Mouse (Mus musculus) myocyte (in vitro differentiated cells): ENCODE measurements around the gene Vcpkmt. TPM values are rescaled to one million over a fixed set of nuclear protein-coding genes. Genes with fewer than 3 reads are reported as not detected.

Experiments
- H3K27me3 ChIP-seq: one replicate; pipeline ENCODE4 v1.6.1; 2011; ENCODE audit not compliant: control insufficient read depth, insufficient read depth, insufficient read length
- H3K36me3 ChIP-seq: one replicate; pipeline ENCODE4 v1.6.1; 2011; ENCODE audit not compliant: control insufficient read depth, insufficient read depth
- H3K4me2 ChIP-seq: one replicate; pipeline ENCODE4 v1.6.1; 2011; ENCODE audit warnings: low read depth, control low read depth
- H3K4me3 ChIP-seq: one replicate; pipeline ENCODE4 v1.5.1; 2011; ENCODE audit warnings: mild to moderate bottlenecking, control low read depth, moderate library complexity
- H3K79me2 ChIP-seq: one replicate; pipeline ENCODE4 v1.6.1; 2011; ENCODE audit not compliant: control insufficient read depth, insufficient read depth
- H3ac ChIP-seq: one replicate; pipeline ENCODE4 v1.6.1; 2011; ENCODE audit not compliant: control insufficient read depth, insufficient read length
- CEBPB ChIP-seq: IDR thresholded peaks from 2 replicates; pipeline ENCODE4 v1.6.1; 2011; ENCODE audit warnings: mild to moderate bottlenecking, moderate library complexity; ENCODE audit not compliant: poor library complexity, insufficient read depth, severe bottlenecking
- E2F4 ChIP-seq: IDR thresholded peaks from one replicate; pipeline ENCODE4 v1.6.1; 2011; ENCODE audit warnings: mild to moderate bottlenecking, control low read depth, moderate library complexity; ENCODE audit not compliant: insufficient read depth
- MAX ChIP-seq: IDR thresholded peaks from one replicate; pipeline ENCODE4 v1.6.1; 2011; ENCODE audit warnings: low read depth, mild to moderate bottlenecking, control low read depth
- MYOD1 ChIP-seq, 3 experiments: IDR thresholded peaks; one replicate each; pipeline ENCODE4 v1.6.1; 2011; ENCODE audit warnings: control low read depth in 2 of 3, low read depth in 2 of 3, mild to moderate bottlenecking in 2 of 3, moderate library complexity in 1 of 3; ENCODE audit not compliant: insufficient read length in 2 of 3, control insufficient read depth in 1 of 3
- MYOG ChIP-seq, 3 experiments: IDR thresholded peaks; one replicate each; pipeline ENCODE4 v1.6.1; 2011; ENCODE audit warnings: control low read depth in 2 of 3, low read depth in 2 of 3, mild to moderate bottlenecking in 2 of 3; ENCODE audit not compliant: insufficient read length in 2 of 3, control insufficient read depth in 1 of 3, insufficient read depth in 1 of 3
- POLR2A ChIP-seq: IDR thresholded peaks from one replicate; pipeline ENCODE4 v1.6.1; 2011; ENCODE audit warnings: low read depth, mild to moderate bottlenecking, control low read depth, moderate library complexity; ENCODE audit not compliant: insufficient read length
- POLR2AphosphoS2 ChIP-seq: IDR thresholded peaks from one replicate; pipeline ENCODE4 v1.6.1; 2011; ENCODE audit warnings: low read depth, control low read depth; ENCODE audit not compliant: insufficient read length
- REST ChIP-seq: IDR thresholded peaks from one replicate; pipeline ENCODE4 v1.6.1; 2011; ENCODE audit warnings: mild to moderate bottlenecking, control low read depth, moderate library complexity; ENCODE audit not compliant: insufficient read depth, insufficient read length
- SRF ChIP-seq: IDR thresholded peaks from one replicate; pipeline ENCODE4 v1.6.1; 2011; ENCODE audit warnings: low read depth; ENCODE audit not compliant: control insufficient read depth, insufficient read length
- TCF12 ChIP-seq: IDR thresholded peaks from one replicate; pipeline ENCODE4 v1.6.1; 2011; ENCODE audit warnings: mild to moderate bottlenecking, control low read depth; ENCODE audit not compliant: poor library complexity, insufficient read depth, severe bottlenecking
- TCF3 ChIP-seq: IDR thresholded peaks from one replicate; pipeline ENCODE4 v1.6.1; 2011; ENCODE audit warnings: low read depth, control low read depth; ENCODE audit not compliant: insufficient read length
- USF1 ChIP-seq: IDR thresholded peaks from one replicate; pipeline ENCODE4 v1.6.1; 2011; ENCODE audit warnings: low read depth, mild to moderate bottlenecking, control low read depth, moderate library complexity
- polyA plus RNA-seq: library from polyadenylated mRNA; unstranded; fragments of >200 nt; fragmentation: generic; extraction: Trizol; gene quantifications from one replicate; pipeline ENCODE4 v1.2.1, GENCODE M21; 2012; ENCODE audit warnings: missing spikeins

Gene Vcpkmt
- polyA plus RNA-seq, 1 experiment = 14.6 TPM

DNA sequence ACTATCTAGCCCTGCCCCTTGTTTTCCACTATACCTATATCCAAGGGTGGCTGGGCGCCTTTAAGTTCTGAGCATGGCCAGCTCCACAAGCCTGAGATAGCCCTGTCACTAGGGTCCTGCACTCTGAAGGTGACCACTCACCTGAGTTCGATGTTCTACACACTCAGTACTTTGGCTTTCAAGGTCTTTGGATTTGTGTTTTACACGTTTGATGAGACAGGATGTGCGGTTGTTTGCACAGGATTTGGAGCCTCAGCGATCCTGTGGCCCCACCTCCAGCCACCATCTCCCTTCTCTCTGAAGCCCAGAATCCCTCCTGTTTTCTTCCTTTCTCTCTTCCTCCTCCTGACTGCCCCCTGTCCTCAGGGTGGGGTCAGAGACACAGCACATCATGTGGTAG lies 49.6 kb downstream of the Vcpkmt start:
- Histone ChIP-seq H3K36me3 (no peaks in the 10 kb centered on the region), H3K4me3 (no peak overlapping the region), H3K79me2 (no peaks in the 10 kb centered on the region), H3K4me2 (no peak overlapping the region), H3K27me3 (no peaks in the 10 kb centered on the region), H3ac (no peak overlapping the region)
- no peak for TF ChIP-seq POLR2A
- TF ChIP-seq POLR2AphosphoS2 = no peak
- TF ChIP-seq TCF3 = no peak
- TF ChIP-seq TCF12 = no peak
- no peak for TF ChIP-seq E2F4
- no peak for TF ChIP-seq REST
- TF ChIP-seq MYOD1 (IDR thresholded peaks at IDR 0.05; ENCODE audit: control insufficient read depth in 1 of 3, insufficient read length in 2 of 3, low read depth in 2 of 3) = no peak
- TF ChIP-seq MAX = no peak

DNA sequence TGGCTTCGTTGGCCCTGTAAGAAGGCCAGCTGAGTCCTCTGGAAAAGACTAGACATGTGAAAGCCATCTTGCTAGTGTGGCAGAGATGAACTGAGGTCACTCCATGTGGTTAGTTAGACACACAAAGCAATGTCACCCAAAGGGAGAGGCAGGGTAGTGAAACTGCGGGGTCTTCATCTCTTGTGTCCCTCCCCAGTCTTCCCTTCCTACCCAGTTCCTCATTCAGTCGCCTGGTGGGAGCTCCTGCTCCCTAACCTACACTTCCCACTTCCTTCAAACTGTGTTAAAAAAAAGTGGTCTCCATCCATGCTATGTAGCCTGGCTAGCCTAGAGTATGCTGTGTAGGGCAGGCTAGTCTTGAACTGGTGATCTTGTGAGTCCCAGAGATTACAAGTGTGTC lies 50.3 kb downstream of the Vcpkmt start:
- no peaks in the 10 kb centered on the region for H3K79me2 ChIP-seq
- H3ac ChIP-seq = no peak overlapping the region
- H3K36me3 ChIP-seq = no peaks in the 10 kb centered on the region
- TF ChIP-seq USF1 = no peak
- no peak for TF ChIP-seq REST
- no peak for TF ChIP-seq E2F4
- no peak for TF ChIP-seq TCF3
- no peak for TF ChIP-seq MAX
- TF ChIP-seq MYOG (IDR thresholded peaks at IDR 0.05; ENCODE audit: control insufficient read depth in 1 of 3, insufficient read depth in 1 of 3, insufficient read length in 2 of 3, low read depth in 2 of 3) = no peak
- TF ChIP-seq SRF = no peak
- TF ChIP-seq MYOD1 (IDR thresholded peaks at IDR 0.05; ENCODE audit: control insufficient read depth in 1 of 3, insufficient read length in 2 of 3, low read depth in 2 of 3) = no peak
- TF ChIP-seq CEBPB = no peak
- TF ChIP-seq POLR2AphosphoS2 = no peak
- no peak for TF ChIP-seq TCF12
- no peak for TF ChIP-seq POLR2A
- no peak overlapping the region for H3K4me3 ChIP-seq
- no peak overlapping the region for H3K4me2 ChIP-seq
- H3K27me3 ChIP-seq = no peaks in the 10 kb centered on the region

DNA sequence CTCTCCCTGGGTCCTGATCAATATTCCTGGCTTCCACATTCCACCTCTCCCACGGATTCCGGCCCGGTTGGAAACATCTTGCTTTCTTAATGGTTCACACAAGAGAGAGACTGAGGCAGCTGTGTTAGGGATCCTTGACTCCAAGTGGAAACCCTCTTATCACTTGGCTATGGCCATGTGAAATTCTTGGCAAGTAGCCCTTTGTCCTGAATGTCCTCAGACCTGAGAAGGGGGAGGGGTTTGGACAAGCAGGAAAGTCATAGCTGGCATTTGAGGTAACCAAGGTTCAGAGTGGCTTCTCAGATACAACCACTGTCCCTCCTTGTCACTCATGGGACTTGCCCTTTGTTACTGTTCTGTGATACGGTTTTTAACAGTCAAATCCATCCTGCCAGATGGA lies 50.7 kb downstream of the Vcpkmt start:
- H3K4me3 ChIP-seq = no peak overlapping the region
- H3K36me3 ChIP-seq = no peaks in the 10 kb centered on the region
- no peaks in the 10 kb centered on the region for H3K79me2 ChIP-seq
- TF ChIP-seq POLR2AphosphoS2 (no peak), TCF12 (no peak), E2F4 (no peak), POLR2A (no peak), USF1 (no peak), CEBPB (no peak), REST (no peak), MAX (no peak), MYOD1 (IDR thresholded peaks at IDR 0.05; ENCODE audit: control insufficient read depth in 1 of 3, insufficient read length in 2 of 3, low read depth in 2 of 3) (no peak), MYOG (IDR thresholded peaks at IDR 0.05; ENCODE audit: control insufficient read depth in 1 of 3, insufficient read depth in 1 of 3, insufficient read length in 2 of 3, low read depth in 2 of 3) (no peak), SRF (no peak), TCF3 (no peak)
- H3K4me2 ChIP-seq = no peak overlapping the region
- H3ac ChIP-seq = no peak overlapping the region
- no peaks in the 10 kb centered on the region for H3K27me3 ChIP-seq

DNA sequence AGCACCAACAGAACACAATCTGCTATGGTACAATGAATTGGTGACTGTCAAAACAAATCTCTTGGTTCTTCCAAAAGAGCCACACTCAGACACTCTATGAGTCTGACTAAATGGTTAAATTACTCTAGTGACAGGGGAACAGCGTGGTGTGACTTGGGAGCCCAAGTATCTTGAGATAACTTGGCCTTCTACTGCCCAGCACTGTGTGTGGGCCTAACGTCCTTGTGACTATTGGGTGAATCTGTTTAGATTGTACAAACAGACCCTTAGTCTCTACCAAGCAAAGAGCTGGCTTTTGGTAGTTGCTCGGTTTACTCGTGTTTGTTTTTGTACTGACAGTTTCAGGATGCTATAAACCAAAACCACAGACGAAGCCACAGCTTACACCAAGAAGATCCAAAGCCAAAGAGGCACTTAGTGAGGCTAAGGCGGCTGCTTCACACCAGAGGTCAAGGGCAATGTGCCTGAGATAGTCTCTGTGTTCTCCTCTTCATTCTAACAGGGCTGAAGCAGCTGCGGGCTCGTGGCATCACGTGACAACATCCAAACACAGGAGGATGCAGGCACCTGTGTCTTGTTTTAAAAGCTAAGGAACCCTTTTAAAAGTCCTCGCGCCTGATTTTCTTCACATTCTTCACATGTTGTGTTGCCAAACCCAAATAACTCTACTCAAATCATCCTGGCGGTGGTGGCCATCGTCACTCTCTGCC lies 53.0 kb downstream of the Vcpkmt start:
- Histone ChIP-seq H3K36me3 (no peaks in the 10 kb centered on the region), H3K79me2 (no peaks in the 10 kb centered on the region), H3K4me3 (no peak overlapping the region), H3ac (no peak overlapping the region), H3K27me3 (no peaks in the 10 kb centered on the region), H3K4me2 (no peak overlapping the region)
- no peak for TF ChIP-seq MYOD1 (IDR thresholded peaks at IDR 0.05; ENCODE audit: control insufficient read depth in 1 of 3, insufficient read length in 2 of 3, low read depth in 2 of 3)
- no peak for TF ChIP-seq E2F4
- TF ChIP-seq SRF = no peak

DNA sequence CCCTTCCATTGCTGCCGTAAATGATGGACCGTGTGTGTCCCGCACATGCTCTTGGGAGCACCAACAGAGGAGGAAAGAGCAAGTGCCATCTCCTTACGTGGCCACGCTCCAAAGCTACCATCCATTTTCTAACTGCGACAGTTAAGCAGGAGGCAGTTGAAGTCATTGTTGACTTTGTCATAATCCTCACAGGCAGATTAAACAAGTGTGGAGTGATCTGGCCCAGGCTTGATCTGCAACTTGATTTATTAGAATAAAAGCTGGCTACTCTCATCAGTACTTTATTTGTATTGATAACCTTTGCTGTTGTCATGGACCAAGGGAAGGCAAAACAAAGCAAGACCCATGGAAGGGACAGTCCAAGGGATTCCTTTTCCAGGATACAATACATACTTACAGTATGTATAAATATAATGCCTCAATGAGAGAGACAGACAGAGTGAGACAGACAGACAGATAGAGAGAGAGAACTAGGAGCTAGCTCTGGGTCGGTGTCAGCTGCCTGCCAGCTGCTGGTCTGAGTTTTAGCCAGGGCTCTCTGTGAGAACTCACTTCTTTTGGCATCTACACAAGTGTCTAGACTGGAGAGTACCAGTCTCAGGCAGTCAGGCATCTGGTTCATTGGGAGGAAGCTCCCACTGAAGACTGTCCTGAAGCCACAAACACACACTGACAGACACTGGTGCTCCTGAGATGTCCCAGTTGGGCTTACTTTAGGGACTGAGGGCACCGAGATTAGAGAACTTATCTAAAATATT lies 54.4 kb downstream of the Vcpkmt start:
- TF ChIP-seq POLR2A = no peak
- TF ChIP-seq MYOD1 (IDR thresholded peaks at IDR 0.05; ENCODE audit: control insufficient read depth in 1 of 3, insufficient read length in 2 of 3, low read depth in 2 of 3) = peak in 1 of 3 experiments; percentile 10
- peak in 1 of 3 experiments; percentile 5 for TF ChIP-seq MYOG (IDR thresholded peaks at IDR 0.05; ENCODE audit: control insufficient read depth in 1 of 3, insufficient read depth in 1 of 3, insufficient read length in 2 of 3, low read depth in 2 of 3)
- Histone ChIP-seq H3K36me3 (no peaks in the 10 kb centered on the region), H3K4me2 (no peak overlapping the region), H3K79me2 (no peaks in the 10 kb centered on the region), H3K4me3 (no peak overlapping the region), H3K27me3 (no peaks in the 10 kb centered on the region), H3ac (no peak overlapping the region)

Other genes starting within 250 kb of the Vcpkmt start
- gene Nemf, start 225.9 kb downstream of the Vcpkmt start, polyA plus RNA-seq = 6.8 TPM
- gene Arf6, start 210.9 kb downstream of the Vcpkmt start, polyA plus RNA-seq = 71.4 TPM
- gene Gm9887, start 210.6 kb downstream of the Vcpkmt start, polyA plus RNA-seq = 2.4 TPM
- 6.0 TPM for gene Sos2, start 98.8 kb upstream of the Vcpkmt start, polyA plus RNA-seq
- gene L2hgdh, start 141.8 kb upstream of the Vcpkmt start, polyA plus RNA-seq = 2.8 TPM
- 9.3 TPM for gene Atp5s, start 141.9 kb upstream of the Vcpkmt start, polyA plus RNA-seq
- 0.05 TPM for gene Cdkl1, start 208.2 kb upstream of the Vcpkmt start, polyA plus RNA-seq